Mouse (Mus musculus) myocyte (in vitro differentiated cells): ENCODE measurements around the gene Itga5.

Experiments
- CEBPB ChIP-seq: IDR thresholded peaks from 2 replicates; pipeline ENCODE4 v1.6.1; 2011; ENCODE audit warnings: mild to moderate bottlenecking, moderate library complexity; ENCODE audit not compliant: poor library complexity, insufficient read depth, severe bottlenecking
- E2F4 ChIP-seq: IDR thresholded peaks from one replicate; pipeline ENCODE4 v1.6.1; 2011; ENCODE audit warnings: mild to moderate bottlenecking, control low read depth, moderate library complexity; ENCODE audit not compliant: insufficient read depth
- MYOG ChIP-seq, 3 experiments: IDR thresholded peaks; one replicate each; pipeline ENCODE4 v1.6.1; 2011; ENCODE audit warnings: control low read depth in 2 of 3, low read depth in 2 of 3, mild to moderate bottlenecking in 2 of 3; ENCODE audit not compliant: insufficient read length in 2 of 3, control insufficient read depth in 1 of 3, insufficient read depth in 1 of 3
- POLR2A ChIP-seq: IDR thresholded peaks from one replicate; pipeline ENCODE4 v1.6.1; 2011; ENCODE audit warnings: low read depth, mild to moderate bottlenecking, control low read depth, moderate library complexity; ENCODE audit not compliant: insufficient read length
- POLR2AphosphoS2 ChIP-seq: IDR thresholded peaks from one replicate; pipeline ENCODE4 v1.6.1; 2011; ENCODE audit warnings: low read depth, control low read depth; ENCODE audit not compliant: insufficient read length
- TCF12 ChIP-seq: IDR thresholded peaks from one replicate; pipeline ENCODE4 v1.6.1; 2011; ENCODE audit warnings: mild to moderate bottlenecking, control low read depth; ENCODE audit not compliant: poor library complexity, insufficient read depth, severe bottlenecking
- USF1 ChIP-seq: IDR thresholded peaks from one replicate; pipeline ENCODE4 v1.6.1; 2011; ENCODE audit warnings: low read depth, mild to moderate bottlenecking, control low read depth, moderate library complexity

GRCm38 (mm10) chr15:103338829-103339165 lies 27.8 kb downstream of the Itga5 start:
- TF ChIP-seq POLR2AphosphoS2 = no peak
- TF ChIP-seq POLR2A = no peak
- TF ChIP-seq TCF12 = no peak
- TF ChIP-seq MYOG (IDR thresholded peaks at IDR 0.05; ENCODE audit: control insufficient read depth in 1 of 3, insufficient read depth in 1 of 3, insufficient read length in 2 of 3, low read depth in 2 of 3) = no peak
- TF ChIP-seq CEBPB = no peak
- TF ChIP-seq E2F4 = no peak
- no peak for TF ChIP-seq USF1
